Mouse (Mus musculus): ENCODE results near the gene Tmem63b.

DNA sequence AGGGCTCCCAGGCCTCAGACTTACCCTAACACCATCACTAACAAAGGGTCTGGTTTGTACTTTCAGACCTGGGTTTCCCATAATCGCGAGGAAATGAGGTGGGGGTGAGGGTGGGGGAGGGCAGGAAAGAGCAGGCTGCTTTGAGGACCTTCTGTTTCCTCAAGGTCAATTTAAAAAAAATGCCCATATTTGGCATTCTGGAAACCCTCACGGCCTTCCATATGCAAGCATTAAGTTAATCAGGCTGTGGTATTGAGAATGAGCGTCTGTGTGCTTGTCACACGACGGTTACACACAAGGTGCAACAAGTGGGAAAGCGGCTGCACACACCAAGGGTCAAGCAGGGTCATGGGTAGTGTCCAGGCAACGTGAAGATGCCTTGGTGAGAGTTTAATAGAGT, 74.7 kb downstream of the Tmem63b start:
- TF ChIP-seq CTCF (IDR thresholded peaks at IDR 0.05; ENCODE audit: borderline replicate concordance, extremely low read depth, insufficient read depth, insufficient read length) (no peak), POLR2A (IDR thresholded peaks at IDR 0.05; ENCODE audit: borderline replicate concordance, extremely low read depth, insufficient read depth, insufficient read length, poor library complexity, severe bottlenecking) (no peak)
